Mouse (Mus musculus) midbrain, embryonic 14.5 days (tissue): Measurements from ENCODE around the gene 4933415A04Rik. TPM values are rescaled to one million over a fixed set of nuclear protein-coding genes. Genes with fewer than 3 reads are reported as not detected.

Experiments used
- ATAC-seq: fragments of 200-750 bp; cut with Nextera tagmentation; 2 replicates; pipeline ENCODE4 v1.8.0; 2017; ENCODE audit warnings: moderate number of reproducible peaks, moderate library complexity; ENCODE audit not compliant: low FRiP score, low TSS enrichment
- DNase-seq: peaks from one replicate; pipeline ENCODE4 v3.0.0-alpha.2; 2015
- H3K27ac ChIP-seq: fragments of 300-500 bp; sonication (generic); replicated peaks from 2 replicates; pipeline ENCODE4 v1.5.1; 2014; ENCODE audit warnings: mild to moderate bottlenecking, low read depth, low read length, moderate library complexity
- H3K27me3 ChIP-seq: fragments of 300-500 bp; sonication (generic); 2 replicates; pipeline ENCODE4 v1.6.1; 2014; ENCODE audit warnings: low read length, control low read depth, mixed read lengths; ENCODE audit not compliant: control insufficient read depth, insufficient read depth
- H3K36me3 ChIP-seq: fragments of 300-500 bp; sonication (generic); 2 replicates; pipeline ENCODE4 v1.6.1; 2014; ENCODE audit warnings: low read length, control low read depth; ENCODE audit not compliant: control insufficient read depth, insufficient read depth
- H3K4me1 ChIP-seq: fragments of 300-500 bp; sonication (generic); 2 replicates; pipeline ENCODE4 v1.6.1; 2014; ENCODE audit warnings: mild to moderate bottlenecking, antibody characterized with exemption, low read length, control low read depth; ENCODE audit not compliant: control insufficient read depth, insufficient read depth
- H3K4me2 ChIP-seq: fragments of 300-500 bp; sonication (generic); 2 replicates; pipeline ENCODE4 v1.6.1; 2014; ENCODE audit warnings: mild to moderate bottlenecking, low read length, moderate library complexity
- H3K4me3 ChIP-seq: fragments of 300-500 bp; sonication (generic); replicated peaks from 2 replicates; pipeline ENCODE4 v1.5.1; 2014; ENCODE audit warnings: low read depth, low read length
- H3K9ac ChIP-seq: fragments of 300-500 bp; sonication (generic); replicated peaks from 2 replicates; pipeline ENCODE4 v1.6.1; 2014; ENCODE audit warnings: mild to moderate bottlenecking, low read length, moderate library complexity
- H3K9me3 ChIP-seq: fragments of 300-500 bp; sonication (generic); 2 replicates; pipeline ENCODE4 v1.6.1; 2016; ENCODE audit warnings: low read length, control low read depth, mixed read lengths; ENCODE audit not compliant: control insufficient read depth
- WGBS: fragments of 180-500 bp; shearing (Covaris S2); extraction: QIAGEN DNeasy Blood & Tissue Kit; methylation state at CpG from one replicate; pipeline ENCODE4 v1.1.7; 2014; 5-methylcytosine and 5-hydroxymethylcytosine counted together
- polyA plus RNA-seq: library from polyadenylated mRNA; unstranded; fragments of >200 nt; fragmentation: Nextera tagmentation; extraction: Ambion mirVana; gene quantifications from 2 replicates; pipeline ENCODE4 v1.2.1, GENCODE M21; 2014

Gene 4933415A04Rik
- polyA plus RNA-seq, 1 experiment from 2014 or later = 3.9 TPM

DNA sequence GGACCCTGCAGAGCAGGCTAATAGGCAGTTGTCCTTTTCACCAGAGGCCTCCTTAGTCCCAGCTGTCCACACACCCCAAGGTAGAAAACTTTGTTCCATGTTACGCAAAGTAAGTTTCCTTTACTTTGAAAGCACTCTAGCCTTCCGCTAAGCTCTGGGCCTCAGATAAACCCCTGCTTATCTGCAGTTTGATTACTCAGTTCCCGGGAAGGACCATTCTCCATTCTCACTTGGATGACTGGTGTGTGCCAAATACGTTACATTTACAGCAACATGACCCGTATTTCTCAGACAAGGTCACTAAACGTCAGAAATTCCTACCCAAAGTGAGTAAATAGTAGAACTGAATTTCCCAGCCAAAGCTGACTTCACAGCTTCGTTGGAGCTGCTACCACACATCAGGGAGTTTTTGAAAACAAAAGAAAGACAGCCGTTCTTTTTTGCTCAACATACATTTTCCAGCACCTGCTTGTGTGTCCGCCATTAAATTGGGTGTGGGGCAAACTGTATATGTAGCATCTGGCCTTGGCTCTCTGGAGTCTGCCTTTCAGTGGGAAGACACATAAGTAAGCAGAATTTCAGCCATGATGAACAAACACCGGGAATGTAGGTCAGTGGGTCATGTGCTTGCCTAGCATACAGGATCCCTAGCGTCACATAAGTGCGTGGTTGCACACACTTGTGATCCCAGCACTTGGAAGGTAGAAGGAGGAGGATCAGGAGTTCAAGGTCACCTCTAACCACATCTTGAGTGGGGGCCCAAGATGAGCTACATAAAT is 38.0 kb upstream of the 4933415A04Rik start:
- WGBS = 74% methylated on average over 12 of the region's 12 CpGs
- Histone ChIP-seq H3K9ac (no peak overlapping the region), H3K4me1 (peaks cover 25% of the 10 kb centered on the region), H3K36me3 (no peaks in the 10 kb centered on the region), H3K4me2 (no peak overlapping the region), H3K4me3 (no peak overlapping the region), H3K27ac (peak overlapping the region; percentile 68), H3K9me3 (no peaks in the 10 kb centered on the region), H3K27me3 (no peaks in the 10 kb centered on the region)
- ATAC-seq = 0 out of 2 replicates have a peak, but pooled peaks have one; percentile 8
- DNase-seq = no peak

DNA sequence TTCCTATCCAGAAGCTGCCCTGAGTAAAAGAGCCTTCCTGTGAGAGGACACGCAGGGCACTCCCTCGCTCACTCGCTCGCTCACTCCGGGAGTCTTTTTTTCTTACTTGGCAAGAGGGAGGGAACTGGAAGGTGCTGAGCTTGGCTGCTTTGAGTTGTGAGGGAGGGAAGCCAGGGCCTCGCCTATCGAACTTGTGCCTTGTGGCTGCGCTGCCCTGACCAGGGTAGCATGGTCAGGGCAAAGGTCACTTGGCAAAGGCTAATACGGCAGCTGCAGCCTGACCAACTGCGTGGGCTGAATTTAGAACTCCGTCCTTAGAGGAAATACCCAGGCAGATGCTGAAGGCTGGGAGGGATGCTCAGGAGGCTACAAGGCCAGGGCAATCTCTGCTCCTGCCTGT is 37.1 kb upstream of the 4933415A04Rik start:
- H3K4me1 ChIP-seq = peaks cover 25% of the 10 kb centered on the region
- no peaks in the 10 kb centered on the region for H3K36me3 ChIP-seq
- 59% methylated on average over 11 of the region's 11 CpGs for WGBS
- no peaks in the 10 kb centered on the region for H3K9me3 ChIP-seq
- H3K27me3 ChIP-seq = no peaks in the 10 kb centered on the region
- no peak overlapping the region for H3K4me3 ChIP-seq
- ATAC-seq (no peak), DNase-seq (no peak)
- no peak overlapping the region for H3K27ac ChIP-seq
- H3K4me2 ChIP-seq = no peak overlapping the region
- no peak overlapping the region for H3K9ac ChIP-seq

DNA sequence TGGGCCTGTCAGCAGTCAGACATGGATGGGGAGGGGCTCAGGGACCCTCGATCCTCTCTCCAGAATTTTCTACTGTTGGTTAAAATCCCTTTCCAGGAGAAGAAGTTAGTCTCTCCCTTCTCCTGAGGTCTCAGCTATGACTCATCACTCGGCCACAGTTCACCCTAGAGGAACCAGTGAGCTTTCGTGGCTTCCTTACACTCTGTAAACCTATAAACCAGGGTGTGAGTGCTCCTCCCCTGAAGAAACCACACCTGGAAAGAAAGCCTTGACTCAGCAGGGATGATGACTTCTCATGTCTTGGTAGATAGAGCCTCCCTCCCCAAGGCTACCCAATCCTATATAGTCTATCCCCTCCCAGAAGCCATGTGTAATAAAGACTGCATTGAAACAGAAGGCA is 35.1 kb upstream of the 4933415A04Rik start:
- Histone ChIP-seq H3K4me2 (no peak overlapping the region), H3K27ac (no peak overlapping the region), H3K36me3 (peaks cover 4% of the 10 kb centered on the region; the same call in 1 of the 2 replicates), H3K4me3 (no peak overlapping the region), H3K27me3 (no peaks in the 10 kb centered on the region), H3K9me3 (no peaks in the 10 kb centered on the region), H3K9ac (no peak overlapping the region), H3K4me1 (peaks cover 11% of the 10 kb centered on the region)
- WGBS = 91% methylated on average over 3 of the region's 3 CpGs
- no peak for DNase-seq
- ATAC-seq = no peak

DNA sequence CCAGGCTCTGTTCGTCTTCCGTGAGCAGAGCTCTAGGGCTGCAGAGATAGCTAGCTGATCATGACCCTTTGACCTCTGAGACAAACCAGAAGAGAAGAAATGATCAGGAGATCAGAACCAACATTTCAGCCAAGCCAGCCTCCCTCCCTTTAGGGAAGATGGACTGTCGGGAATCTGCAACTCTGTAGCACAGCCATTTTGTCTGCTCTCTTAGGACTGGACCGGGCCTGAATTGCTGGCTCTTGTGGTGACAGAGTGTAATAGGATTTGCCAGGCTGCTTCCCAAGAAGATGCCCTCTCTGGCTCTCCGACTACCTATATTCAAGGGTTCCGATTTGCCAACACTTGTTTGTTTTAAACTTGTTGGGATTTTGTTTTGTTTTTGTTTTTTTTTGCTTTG is 34.2 kb upstream of the 4933415A04Rik start:
- Histone ChIP-seq H3K36me3 (peaks cover 12% of the 10 kb centered on the region), H3K9ac (no peak overlapping the region), H3K27me3 (no peaks in the 10 kb centered on the region), H3K27ac (no peak overlapping the region), H3K4me2 (no peak overlapping the region), H3K9me3 (no peaks in the 10 kb centered on the region), H3K4me3 (no peak overlapping the region), H3K4me1 (peaks cover 10% of the 10 kb centered on the region)
- DNase-seq (no peak), ATAC-seq (no peak)
- 57% methylated on average over 6 of the region's 6 CpGs for WGBS

DNA sequence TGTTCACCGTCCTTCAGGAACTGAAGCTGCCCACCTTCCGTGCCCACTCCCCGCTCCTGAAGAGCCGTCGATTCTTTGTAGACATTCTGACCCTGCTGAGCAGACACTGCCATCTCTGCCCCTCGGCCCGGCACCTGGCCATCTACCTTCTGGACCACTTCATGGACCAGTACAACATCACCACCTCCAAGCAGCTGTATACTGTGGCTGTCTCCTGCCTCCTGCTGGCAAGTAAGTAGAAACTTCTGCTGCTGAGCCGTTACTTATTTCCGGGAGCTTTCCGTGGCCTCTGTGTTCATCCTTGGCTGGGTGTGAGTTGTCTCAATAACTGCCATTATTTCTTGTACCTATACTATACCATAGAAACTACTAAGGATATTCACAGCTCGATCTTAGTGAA is 30.3 kb upstream of the 4933415A04Rik start:
- Histone ChIP-seq H3K9ac (no peak overlapping the region), H3K27me3 (no peaks in the 10 kb centered on the region), H3K4me2 (no peak overlapping the region), H3K36me3 (peaks cover 23% of the 10 kb centered on the region), H3K9me3 (no peaks in the 10 kb centered on the region), H3K4me3 (no peak overlapping the region), H3K27ac (no peak overlapping the region), H3K4me1 (peaks cover 9% of the 10 kb centered on the region)
- DNase-seq = no peak
- no peak for ATAC-seq
- 94% methylated on average over 11 of the region's 11 CpGs for WGBS

DNA sequence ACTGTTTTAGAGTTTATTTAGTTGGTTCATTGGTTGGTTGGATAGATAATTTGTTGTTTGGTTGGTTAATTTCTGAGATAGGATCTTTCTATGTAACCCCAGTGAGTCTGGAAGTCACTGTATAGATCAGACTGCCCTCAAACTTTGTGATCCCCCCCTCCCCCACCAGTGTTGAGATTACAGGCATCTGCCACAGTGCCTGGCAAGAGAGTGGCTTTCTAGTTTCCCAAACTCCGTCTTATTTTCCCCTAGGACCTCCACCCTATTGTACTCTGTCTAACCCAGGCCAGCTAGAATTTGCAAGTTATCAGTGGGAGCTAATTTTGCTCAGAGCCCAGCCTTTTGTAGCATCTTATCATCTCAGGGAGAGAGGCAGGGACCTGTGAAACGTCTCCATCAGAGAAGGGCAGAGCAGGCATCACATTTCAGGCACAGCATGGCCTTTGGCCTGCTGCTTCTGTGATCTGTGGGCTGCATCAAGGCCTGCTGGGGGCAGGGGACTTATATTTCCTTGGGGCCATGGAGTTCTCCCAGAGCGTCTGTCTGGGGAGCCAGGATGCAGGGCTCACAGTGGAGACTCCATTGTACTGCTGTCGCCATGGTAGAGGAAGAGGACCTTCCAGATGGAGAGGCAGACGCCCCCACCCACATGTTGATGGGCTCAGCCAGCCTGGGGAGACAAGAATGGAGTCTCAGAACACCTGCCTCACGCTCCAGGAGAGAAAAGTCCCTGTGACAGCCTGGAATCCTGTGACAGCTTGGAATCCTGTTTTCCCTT is 27.1 kb upstream of the 4933415A04Rik start:
- WGBS = 2% methylated on average over 5 of the region's 6 CpGs
- no peak overlapping the region for H3K4me3 ChIP-seq
- peaks cover 23% of the 10 kb centered on the region for H3K36me3 ChIP-seq
- DNase-seq (peak; percentile 29), ATAC-seq (peak; percentile 64; the same call in 1 of the 2 replicates)
- H3K27me3 ChIP-seq = no peaks in the 10 kb centered on the region
- no peak overlapping the region for H3K4me2 ChIP-seq
- no peaks in the 10 kb centered on the region for H3K9me3 ChIP-seq
- peaks cover 9% of the 10 kb centered on the region for H3K4me1 ChIP-seq
- peak overlapping the region; percentile 62 for H3K27ac ChIP-seq
- H3K9ac ChIP-seq = 0 out of 2 replicates have a peak overlapping the region, but pooled peaks have one; percentile 14

DNA sequence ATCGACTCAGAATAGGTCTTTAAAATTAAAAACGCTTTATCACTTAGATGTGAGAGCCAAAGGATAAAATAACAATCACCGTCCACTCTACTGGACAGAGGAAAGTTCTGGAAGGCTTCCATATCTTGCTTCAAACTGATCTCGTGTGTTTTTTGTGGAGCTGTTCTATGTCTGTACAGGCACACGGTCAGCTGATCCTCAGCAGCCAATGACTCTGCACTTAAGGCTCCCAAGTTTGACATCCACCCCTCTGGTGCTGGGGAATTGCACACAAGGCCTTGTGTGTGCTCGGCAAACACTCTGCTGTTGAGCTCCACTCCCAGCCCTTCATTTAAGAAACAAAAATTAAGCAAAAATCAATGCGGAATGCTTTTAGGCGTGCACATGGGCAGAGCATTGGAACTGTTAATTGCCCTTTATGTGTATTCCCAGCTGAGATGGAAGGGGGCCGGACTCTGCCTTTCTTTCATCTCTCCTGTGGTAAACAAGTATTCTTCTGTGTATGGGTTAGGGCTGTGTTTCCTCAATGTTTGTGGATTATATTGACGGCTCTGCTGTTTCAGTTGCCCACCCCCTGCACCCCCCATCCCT is 23.1 kb upstream of the 4933415A04Rik start:
- Histone ChIP-seq H3K9me3 (no peaks in the 10 kb centered on the region), H3K4me2 (no peak overlapping the region), H3K4me3 (no peak overlapping the region), H3K27me3 (no peaks in the 10 kb centered on the region), H3K9ac (no peak overlapping the region), H3K4me1 (peaks cover 24% of the 10 kb centered on the region), H3K27ac (no peak overlapping the region), H3K36me3 (0 out of 2 replicates have a peak, but pooled peaks cover under 1% of the 10 kb centered on the region)
- WGBS = 57% methylated on average over 10 of the region's 10 CpGs
- DNase-seq = peak; percentile 26
- ATAC-seq = 0 out of 2 replicates have a peak, but pooled peaks have one; percentile 29

DNA sequence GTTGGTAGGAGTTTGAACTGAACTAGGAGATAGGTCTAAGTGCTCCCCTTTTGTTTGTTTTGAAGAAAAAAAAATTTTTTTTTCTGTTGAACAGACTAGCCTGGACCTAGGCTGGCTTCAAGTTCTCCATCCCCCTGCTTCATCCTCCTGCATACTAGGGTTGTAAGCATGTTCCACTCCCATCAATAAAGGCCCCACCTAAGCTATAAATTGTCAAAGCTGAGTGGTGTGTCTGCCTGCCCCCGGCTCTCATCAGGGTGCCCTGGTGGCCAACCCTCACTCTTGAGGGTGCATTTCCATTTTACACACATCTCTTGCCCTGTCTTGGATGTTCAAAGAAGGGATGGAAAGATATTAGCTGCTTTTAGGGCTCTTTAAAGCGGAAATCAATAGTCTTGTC is 21.4 kb upstream of the 4933415A04Rik start:
- WGBS = 18% methylated on average over 2 of the region's 2 CpGs
- ATAC-seq (no peak), DNase-seq (no peak)
- Histone ChIP-seq H3K4me3 (no peak overlapping the region), H3K9ac (no peak overlapping the region), H3K27me3 (no peaks in the 10 kb centered on the region), H3K9me3 (no peaks in the 10 kb centered on the region), H3K4me1 (peaks cover 15% of the 10 kb centered on the region), H3K4me2 (no peak overlapping the region), H3K36me3 (no peaks in the 10 kb centered on the region), H3K27ac (peak overlapping the region; percentile 52)
